Mouse (Mus musculus) gastrocnemius, postnatal 14 days (tissue): ENCODE measurements around the gene Tff2. TPM values are rescaled to one million over a fixed set of nuclear protein-coding genes. Genes with fewer than 3 reads are reported as not detected.

Experiments
- DNase-seq: peaks from one replicate; pipeline ENCODE4 v3.0.0; 2021; ENCODE audit warnings: mixed read lengths
- intact Hi-C: fragments of 180-260 bp; cut with DNase I; formaldehyde crosslinking; loops from one replicate; pipeline ENCODE4 v1.15.1; 2025; ENCODE audit warnings: low total_unique reads
- total RNA-seq, 2 experiments: library from RNA; stranded (reverse); gene quantifications; 2 replicates each; pipeline ENCODE4 v1.2.3; 2021

The Tff2 gene
- total RNA-seq, 2 experiments from 2014 or later = not detected

DNA sequence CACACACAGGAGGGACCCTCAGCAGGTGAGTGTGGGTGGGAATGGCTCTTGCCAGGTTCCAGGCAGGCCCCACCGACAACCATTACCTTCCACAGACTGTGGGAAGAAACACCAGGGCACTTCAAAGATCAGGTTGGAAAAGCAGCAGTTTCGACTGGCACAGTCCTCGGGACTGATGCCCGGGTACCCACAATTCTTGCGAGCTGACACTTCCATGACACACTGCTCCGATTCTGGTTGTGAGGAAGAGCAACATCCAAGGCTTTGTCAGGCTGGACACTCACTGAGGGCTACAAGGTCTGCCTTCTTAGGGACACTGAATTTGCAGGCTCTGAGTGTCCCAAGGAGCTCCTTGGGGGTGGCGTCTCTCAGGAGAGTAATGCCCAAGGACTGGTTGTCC, 2.0 kb downstream of the Tff2 start:
- no peak for DNase-seq
- intact Hi-C loops = loop anchor here (5.0 kb wide), 1 partner anchor 95 kb away; no protein-coding TSS in a partner anchor

DNA sequence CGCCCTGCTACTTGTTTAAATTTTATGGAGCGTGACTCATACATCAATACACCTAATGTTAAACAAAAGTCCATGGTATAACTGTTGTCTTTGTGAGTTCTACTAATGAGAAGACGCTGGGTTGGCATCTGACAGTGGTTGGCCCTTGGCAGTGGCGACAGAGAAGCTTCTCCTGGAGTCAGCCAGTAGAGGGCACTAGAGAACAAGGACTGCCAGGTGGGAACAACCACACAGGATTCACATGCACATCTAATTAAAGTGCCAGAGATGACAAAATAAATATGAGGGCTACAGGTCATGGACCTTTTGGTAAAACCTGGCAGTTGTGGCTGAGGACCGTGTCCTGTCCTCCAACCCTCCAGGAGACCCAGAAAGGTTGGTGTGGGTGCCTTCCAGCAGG, 5.7 kb downstream of the Tff2 start:
- DNase-seq = peak; percentile 57
- intact Hi-C loops = loop anchor here (2.0 kb wide), 1 partner anchor 48 kb away; no protein-coding TSS in a partner anchor

DNA sequence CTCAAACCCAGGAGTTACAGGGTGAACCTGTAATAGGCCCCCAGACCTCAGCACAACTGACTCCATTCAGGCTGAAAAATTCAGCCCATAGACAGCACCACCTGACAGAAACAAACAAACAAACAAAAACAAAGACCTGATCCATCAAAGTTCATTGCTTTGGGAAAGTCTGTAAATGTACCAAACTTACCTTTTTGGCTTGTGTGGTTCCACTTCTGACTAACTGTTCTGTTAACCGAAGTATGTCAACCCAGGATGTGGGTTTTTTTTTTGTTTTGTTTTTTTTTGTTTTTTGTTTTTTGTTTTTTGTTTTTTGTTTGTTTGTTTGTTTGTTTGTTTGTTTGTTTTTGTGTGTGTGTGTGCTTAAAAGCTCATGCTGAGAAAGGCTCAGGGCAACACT, 7.3 kb downstream of the Tff2 start:
- intact Hi-C loops = no loop called here

DNA sequence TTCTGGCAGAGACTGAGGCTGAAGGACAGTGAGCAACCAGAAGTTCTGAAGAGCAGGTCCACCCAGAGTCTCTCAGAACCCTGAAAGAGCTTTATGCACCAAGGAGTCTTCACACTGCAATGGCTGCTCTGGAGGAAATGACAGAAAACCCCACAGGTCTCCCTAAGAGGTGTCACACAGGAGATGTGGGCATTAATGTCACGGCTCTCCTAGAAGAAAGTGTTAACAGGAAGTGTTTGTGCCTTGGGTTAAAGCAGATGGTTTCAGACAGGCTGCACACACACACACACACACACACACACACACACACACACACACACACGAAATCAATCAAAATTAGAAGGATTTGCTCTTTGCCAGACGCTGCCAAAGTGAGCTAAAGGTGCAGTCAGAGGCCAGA, 7.8 kb downstream of the Tff2 start:
- intact Hi-C loops = no loop called here
- no peak for DNase-seq

More for the DNA sequence above, 7.3 kb downstream of the Tff2 start:
- DNase-seq = no peak

DNA sequence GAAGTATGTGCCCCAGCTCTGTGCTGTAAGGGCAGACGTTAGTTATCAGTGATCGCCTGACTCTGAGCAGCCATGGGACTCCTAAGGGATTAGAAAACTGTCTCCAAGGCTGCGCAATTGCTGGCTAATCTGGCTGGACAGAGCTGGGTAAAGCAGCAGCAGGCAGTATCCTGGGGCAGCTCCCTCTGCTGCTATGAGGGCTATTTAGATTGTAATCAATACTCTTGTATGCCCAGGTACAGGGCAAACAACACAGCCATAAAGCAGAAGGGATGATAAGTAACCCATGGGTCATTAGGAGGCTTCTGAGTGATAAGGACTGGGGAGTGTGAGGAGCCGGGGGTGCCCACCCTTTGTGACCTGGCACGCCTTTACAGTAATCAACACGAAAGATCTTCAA, 9.2 kb downstream of the Tff2 start:
- intact Hi-C loops = no loop called here
- DNase-seq = no peak

DNA sequence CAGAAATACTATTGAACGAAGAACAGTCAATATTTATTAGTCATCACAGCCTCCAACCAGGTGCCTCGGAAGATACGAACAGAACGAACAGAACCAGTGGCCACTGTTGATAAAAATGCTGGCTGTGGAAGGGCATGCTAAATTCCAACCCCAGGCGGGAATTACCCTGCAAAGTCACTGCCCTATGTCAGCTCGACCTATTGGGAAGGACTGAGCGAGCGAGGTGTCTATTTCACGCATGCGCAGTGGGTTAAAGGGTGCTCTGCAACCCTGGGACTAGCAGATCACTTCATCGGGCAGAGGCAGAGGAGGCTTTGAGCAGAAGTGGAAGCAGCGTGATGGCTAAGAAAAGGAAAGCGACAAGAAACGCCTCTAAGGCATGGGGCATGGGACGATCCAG, 10.3 kb downstream of the Tff2 start:
- DNase-seq = no peak
- intact Hi-C loops = no loop called here

DNA sequence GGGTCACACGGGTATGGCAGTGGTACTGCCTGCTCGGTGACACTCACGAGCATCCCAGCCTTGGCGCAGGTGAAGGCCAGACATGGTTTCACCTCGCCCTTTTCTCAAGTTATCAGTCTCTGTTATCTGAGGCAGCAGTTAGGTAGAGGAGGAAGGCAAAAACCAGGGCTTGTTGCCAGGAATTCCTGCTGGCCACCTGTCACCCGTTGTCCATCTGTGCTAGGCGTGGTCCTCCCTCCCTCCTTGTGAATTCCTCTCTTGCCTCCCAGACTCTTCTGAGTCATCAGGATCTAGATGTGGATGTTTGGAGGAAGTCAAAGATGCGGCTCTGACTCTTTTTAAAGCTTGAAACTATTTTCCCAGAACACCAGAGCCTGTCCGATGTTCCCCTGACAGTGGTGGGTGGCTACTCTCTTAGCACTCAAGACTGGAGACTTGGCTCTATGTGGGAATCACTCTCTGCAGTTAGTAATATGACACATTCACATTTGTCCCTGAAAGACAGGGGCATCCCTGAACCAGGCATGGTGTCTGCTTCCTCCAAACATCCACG, 12.7 kb downstream of the Tff2 start:
- DNase-seq = no peak
- intact Hi-C loops = no loop called here

DNA sequence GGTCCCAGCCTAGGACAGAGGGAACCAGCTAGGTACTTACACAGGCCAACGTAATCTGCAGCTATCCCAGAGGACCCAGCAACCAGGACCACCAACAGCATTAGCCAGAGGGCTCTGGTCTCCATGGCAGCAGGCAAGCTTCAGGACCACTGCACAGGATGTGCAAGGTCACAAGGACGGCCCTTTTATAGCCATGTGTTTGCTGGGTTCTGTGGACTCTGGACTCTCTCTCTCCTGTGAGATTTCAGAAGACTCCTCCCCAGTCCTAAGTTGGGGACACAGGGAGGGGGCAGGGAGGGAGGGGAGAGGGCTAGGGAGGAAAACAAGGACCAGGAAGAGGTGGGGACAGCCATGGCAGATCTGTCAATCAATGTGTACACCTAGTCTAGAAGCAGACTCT, 14.6 kb downstream of the Tff2 start, which contains the start of gene Tff3:
Gene Tff3 (minus strand): TSS at position 195 of the 400 bp plus-strand sequence.
- intact Hi-C loops = no loop called here
- DNase-seq = no peak

DNA sequence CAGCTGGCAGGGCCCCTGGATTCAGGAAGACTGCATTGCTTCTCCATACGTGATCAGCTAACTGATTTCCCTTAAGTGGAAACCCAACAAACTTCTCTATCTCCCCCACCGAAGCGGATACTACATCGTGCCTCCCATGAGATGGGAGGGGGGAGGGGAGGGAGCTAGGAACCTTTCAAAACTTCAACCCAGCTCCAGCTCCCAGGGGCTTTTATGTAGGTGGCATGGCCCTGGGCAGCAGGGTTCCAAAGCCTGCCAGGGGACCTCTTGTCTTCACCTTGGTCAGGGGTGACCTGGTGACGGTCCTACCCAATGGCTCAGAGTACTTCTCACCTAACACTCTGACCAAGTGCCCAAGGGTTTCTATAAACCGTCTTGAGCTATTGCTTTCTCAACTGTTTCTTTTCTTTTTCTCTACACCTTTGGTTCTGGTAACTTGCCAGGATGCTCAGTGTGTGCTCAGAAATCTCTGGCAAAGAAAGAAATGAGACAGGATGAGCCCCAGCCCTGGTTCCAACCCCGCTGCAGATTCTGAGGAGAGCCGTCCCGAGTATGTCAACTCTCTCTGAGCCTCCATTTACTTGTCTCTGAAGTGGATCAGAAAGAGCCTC, 15.3 kb downstream of the Tff2 start:
- DNase-seq = no peak
- intact Hi-C loops = no loop called here

DNA sequence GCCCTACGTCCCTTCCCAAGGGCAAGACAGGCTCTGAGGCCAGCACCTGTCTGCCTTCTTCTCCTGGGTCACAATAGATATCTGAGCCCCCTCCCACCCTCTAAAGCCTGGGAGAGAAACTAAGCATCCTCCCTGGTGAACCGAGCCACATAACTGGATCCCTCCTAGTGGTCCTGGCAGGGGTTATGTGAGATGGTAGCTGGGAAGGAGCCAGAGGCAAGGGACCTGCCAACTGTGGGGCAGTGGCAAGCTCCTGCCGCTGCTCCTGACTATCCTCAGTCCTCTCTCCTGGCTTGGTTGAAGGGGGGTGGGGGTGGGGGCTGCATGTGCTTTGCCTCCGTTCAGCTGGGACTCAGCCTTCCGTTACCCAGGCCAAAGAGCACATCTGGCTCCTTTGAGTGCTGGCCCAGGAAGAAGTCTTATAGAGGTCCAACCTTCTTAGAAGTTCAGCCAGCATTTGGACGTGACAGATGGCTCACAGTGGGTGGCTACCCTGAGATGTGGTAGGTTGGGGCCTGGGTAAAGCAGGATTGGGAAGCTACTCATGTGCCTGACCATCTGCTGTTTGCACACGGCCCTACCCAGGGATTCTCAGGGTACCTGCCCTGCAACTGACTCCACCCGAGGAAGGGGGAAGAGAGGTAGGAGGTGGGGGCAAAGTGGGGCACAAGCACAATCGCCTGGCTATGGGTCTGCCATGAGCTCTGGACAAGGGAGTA, 18.4 kb downstream of the Tff2 start:
- intact Hi-C loops = no loop called here
- no peak for DNase-seq

DNA sequence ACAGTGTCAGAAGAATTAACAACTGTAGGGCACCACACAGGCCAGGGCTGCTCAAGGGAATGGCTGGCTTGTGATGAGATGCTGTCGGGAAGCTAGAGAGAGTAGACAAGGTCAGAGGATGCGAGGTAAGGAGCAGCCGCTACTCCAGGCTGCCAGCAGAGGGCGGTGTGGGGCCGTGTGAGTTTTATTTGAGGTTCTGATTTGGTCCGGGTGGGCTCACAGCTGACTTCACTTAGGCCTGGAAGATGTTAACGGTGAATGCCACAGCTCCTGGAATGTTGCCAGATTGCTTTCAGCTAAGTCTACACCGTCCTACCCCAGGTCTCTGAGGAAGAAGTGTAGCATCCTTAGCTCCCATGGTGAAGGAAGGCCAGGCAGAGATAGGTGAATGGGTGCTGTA, 22.1 kb downstream of the Tff2 start:
- intact Hi-C loops = loop anchor here (2.0 kb wide), 1 partner anchor 103 kb away; no protein-coding TSS in a partner anchor
- DNase-seq = peak; percentile 26

DNA sequence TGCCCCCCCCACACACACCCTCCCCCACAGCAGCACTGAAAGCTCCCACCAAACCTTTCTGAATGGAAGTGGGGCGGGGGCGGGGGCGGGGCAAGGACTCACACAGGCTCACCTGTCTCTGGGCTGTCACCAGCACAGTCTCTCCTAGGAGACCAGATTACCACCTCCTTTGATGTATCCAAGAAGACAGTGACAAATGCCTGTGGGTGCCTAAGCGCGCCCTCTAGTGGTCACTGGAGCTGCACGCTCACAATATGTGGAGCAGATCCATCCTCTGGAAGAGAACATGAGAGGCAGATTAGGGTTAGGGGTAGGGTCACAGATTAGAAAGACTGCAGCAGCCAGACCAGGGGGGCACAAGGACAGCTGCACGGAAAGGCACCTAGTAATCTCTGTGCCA, 24.7 kb downstream of the Tff2 start:
- DNase-seq = peak; percentile 75
- intact Hi-C loops = loop anchor here (2.0 kb wide), 1 partner anchor 109 kb away; no protein-coding TSS in a partner anchor

DNA sequence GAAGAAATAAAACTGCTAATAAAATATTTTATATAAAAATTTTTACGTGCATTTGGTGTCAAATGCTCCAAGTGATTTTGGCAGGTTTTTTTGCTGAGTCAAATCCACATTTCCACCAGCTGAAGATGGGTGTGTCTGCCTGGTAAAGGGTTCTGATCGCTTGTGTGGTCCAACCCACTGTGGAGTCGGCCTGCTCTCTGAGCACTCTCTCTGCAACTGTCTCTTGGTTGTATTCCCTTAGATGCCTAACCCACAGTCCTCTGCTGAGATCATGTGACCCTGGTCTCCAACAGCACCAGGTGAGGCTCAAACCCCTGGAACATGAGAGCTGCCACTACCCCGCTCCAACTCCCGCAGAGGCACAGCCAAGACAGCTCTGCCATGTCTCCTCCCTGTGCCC, 26.1 kb downstream of the Tff2 start:
- DNase-seq = no peak
- intact Hi-C loops = loop anchor here (2.0 kb wide), 1 partner anchor 107 kb away; no protein-coding TSS in a partner anchor

DNA sequence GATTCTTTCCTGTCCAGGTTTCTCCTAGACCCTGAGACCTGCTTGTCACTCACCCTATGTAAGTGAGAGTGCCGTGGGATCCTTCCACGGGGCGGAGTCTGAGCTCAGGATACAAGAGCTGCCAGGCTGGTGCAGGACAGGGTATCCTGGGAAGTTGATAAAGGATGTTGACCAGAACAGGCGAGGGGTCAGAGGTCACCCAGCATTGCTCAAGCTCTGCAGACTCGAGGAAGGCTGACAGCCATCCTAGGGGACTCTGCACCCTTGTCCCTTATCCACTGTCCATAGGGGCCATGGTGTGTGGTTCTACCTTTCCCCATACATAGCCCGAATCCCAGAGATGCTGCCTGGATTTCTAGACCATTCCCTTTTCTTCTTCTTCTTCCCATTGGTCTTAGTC, 28.0 kb downstream of the Tff2 start:
- DNase-seq = no peak
- intact Hi-C loops = no loop called here

DNA sequence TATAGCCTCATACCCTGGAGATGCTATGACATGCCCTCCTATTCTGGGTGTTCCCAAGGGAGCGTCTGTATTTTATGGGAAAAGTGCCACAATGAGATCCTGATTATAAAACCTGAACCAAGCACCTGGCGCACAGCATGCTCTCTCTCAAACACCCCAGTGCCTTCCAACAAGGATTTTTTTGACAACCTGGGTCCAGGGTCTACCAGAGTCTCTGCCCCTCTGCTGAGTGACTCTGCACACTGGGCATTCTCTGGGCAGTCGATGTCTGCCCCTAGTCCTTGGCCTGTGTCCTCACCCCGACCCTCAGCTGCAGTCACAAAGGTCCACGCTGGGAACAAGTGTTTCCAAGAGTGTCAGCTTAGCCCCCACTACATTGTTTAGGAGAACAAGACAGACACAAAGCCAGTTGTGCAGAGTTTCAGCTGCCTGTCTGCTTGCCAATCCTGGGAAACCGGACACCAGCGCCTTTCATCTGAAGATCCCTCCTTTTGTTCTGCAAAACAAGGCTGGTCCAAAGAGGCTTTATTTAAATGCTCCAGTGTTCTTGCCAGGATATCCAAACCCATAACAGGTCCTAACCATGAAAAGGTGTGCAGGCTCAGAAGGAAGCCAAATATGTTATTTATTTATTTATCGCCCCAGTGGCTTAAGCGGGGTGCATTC, 30.8 kb downstream of the Tff2 start:
- intact Hi-C loops = no loop called here
- DNase-seq = no peak

DNA sequence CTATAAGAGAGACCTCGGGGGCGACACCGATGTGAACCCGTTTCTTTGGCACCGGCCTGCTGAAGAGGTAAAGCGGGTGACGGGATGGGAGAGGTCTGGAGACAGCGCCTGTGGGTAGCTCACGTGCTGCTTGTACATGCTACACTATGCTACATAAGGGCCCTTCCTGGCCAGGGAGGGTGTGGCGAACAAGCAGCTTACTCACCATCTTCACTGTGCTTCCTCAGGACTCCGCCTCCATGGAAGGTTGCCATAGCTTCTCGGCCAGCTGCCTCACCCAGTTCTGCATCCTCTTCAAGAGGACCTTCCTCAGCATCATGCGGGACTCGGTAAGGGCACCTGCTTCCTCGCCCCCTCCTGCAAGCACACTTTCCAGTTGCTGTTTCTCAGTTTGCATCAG, 35.7 kb downstream of the Tff2 start:
- intact Hi-C loops = no loop called here
- DNase-seq = no peak

DNA sequence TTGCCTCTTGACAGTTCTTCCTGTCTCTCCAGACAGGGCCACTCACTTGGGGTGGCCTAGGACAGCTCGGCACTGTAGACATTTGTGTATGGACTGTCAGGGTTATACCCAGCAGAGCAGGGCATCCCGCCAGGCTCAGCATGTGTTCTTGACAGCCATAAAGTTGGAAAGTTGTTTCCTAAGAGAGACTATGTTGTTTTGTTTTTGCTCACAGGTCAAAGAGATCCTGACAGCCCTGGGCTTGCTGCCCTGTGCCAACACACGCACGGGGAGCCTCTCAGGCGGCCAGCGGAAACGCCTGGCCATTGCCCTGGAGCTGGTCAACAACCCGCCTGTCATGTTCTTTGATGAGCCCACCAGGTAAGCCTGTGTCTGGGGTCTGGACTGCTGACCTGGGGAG, 40.3 kb downstream of the Tff2 start:
- DNase-seq = no peak
- intact Hi-C loops = no loop called here

DNA sequence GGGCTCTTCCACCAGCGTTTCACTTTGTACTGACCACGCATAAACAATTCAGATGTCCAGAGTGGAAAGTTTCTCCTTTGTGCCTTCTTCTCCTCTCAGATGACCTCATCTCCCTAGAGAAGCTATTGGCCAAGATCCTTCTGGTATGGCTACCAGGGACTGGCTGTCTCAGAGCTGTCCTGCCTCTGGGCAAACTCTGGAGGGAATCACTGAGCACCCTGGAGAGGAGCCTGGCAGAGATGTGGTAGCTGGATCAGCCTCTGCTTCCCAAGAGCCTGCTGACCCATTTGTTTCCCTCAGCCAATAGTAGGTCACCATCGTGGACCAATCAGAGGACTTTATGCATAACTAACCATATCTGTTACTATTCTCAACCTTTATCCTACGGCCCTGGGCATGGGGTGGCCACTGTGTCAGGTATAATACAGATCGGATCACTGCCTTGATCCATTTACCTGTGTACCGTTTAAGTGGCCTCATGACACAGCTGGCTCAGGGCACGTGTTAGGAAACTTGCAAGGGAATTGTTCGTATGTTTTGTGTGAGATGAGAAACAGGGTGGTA, 41.0 kb downstream of the Tff2 start:
- no peak for DNase-seq
- intact Hi-C loops = no loop called here

DNA sequence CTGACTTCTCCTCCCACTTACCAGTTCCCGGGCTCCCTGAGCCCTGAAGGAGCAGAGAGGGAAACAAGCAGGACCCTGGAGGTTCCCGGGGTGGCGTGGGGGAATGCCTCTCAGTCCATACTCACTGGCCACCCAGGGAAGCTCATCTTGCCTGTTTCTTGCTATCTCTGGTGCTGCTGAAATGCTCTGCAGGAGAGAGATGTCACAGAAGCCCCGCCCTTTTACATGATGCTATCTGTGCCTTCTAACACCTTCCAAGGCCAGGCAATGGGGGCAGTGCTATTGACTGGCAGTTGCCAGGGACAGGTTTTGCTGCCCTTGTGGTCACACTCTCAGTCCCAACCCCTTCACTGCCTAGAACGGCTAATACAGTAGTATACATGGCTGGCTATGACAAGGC, 45.3 kb downstream of the Tff2 start:
- no peak for DNase-seq
- intact Hi-C loops = no loop called here

DNA sequence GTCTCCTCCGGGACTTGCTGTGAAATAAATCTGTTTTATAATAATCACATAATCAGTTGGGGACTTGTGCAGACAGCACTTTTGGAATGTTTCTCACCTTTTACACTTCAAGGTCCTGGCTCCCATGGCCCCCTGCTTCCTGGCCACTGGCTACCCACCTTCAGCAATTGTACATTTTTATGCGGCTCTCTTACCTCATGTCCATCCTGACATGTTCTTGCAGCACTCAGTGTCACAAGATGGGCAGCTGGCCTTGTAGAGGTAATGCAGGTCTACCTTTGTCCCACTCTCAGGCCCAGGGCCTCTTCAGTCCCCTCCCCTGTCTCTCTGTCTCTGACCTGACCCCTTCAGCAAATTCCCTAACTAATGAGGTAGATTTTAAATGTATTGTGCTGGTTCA, 47.2 kb downstream of the Tff2 start:
- intact Hi-C loops = no loop called here

More for the DNA sequence above, 47.2 kb downstream of the Tff2 start:
- DNase-seq = no peak
